Mouse (Mus musculus): ENCODE data around the gene Glud1.
A peak's percentile ranks its signal among the peaks of the same experiment; 100 is the strongest.

Gene Glud1

DNA sequence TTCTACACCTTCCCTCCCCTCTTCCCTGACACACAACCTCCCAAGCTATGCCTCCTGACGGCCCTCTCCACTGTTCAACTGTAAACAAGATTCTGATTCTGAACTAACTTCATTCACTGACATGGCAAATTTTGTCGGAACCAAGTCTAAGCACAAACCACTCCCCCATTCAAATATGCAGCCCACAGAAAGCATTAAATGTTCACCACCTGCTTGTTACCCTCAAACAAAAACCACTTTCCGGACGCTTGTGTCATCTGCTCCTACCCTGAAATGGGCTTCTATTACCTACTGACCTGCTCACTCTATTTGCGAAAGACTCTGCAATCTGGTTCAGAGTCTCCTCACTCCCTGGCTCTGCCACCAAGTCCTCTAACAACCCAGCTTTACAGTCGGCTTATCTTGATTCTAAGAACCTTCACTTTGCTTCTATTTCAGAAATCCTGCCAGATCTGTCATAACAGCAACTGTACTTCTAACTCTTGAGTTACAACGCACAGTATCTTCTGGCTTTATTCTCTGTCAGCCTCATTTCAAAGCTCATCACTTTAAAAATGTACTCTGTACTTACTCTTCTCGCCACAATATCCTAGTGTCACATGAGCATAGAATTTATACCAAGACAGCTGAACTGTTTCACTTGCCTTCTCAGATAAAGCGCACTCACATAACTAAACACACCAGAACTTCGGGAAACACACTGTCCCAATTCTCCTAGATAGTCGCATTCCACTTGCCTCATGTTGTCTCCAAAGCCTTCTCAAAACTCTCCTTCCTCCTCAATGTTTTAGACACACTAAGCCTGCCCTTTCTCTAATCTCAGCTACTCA, 11.4 kb upstream of the Glud1 start:
- peak; percentile 29; the same call in 1 of the 2 replicates for TF ChIP-seq GATA4 (IDR thresholded peaks at IDR 0.05; ENCODE audit: insufficient replicate concordance, low read length)

DNA sequence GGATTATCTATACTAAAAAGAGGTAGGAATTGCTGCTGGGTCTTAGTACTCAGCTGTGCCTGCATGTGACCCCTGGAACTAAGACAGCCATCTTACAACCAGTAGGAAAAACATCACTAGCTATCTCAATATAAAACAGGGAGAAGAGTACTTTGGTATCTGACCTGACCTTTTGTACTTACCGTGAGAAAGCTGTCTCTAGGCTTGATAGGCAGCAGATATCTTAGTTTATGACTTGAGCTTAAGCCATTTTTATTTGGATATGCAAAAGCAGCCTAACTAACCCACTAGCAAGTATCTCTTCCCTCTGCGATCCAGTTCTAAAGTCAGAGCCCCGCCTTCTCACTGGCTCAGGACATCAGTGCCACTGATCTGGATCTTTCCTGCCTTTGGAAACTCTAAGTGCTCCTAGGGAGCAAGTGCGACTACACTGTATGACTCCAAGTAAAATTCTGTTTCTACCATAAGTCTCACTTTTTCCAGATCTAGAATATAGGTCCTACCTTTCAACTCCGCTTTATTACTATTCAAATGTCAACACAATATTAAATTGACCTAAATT, 7.8 kb upstream of the Glud1 start:
- peak; percentile 64; the same call in 1 of the 2 replicates for TF ChIP-seq GATA4 (IDR thresholded peaks at IDR 0.05; ENCODE audit: insufficient replicate concordance, low read length)

DNA sequence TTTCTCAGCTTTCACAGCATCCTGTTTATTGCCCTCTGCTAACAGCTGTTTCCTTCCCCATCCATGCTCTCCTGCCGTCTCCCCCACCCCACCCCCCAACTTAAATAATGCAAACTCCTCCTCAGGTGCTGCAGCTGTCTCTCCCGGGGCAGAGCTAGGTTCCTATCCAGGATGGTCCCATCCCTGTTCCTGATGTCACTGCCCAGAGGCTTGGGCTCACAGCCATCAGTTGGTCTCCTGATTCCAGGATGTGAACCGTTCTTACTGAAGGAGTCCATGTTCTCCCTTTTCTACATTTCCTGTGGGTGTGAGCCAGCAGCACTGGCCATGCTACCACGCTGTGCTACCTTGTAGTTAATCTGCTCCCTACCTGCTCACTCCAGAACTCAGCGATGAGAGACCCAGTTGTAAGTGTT, 7.3 kb upstream of the Glud1 start:
- no peak for TF ChIP-seq GATA4 (IDR thresholded peaks at IDR 0.05; ENCODE audit: insufficient replicate concordance, low read length)

DNA sequence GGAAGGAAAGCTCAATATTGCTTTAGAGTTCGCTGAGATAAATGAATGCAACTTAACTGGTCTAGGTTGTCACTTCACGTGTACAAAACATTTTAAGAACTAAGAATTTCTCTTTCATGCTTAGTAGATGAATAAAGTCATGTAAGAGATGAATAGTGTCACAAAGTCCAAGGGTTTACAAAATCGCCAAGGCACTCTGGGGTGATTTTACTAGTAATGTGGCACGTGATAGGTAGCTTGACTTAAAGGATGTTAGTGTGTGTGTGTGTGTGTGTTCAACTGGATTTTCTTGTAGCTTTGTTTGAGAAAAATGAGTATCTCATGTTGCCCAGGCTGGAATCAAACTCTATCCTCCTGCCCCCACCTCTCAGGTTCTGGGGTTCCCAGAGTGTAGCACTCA, 1.3 kb upstream of the Glud1 start:
- TF ChIP-seq GATA4 (IDR thresholded peaks at IDR 0.05; ENCODE audit: insufficient replicate concordance, low read length), result no peak

DNA sequence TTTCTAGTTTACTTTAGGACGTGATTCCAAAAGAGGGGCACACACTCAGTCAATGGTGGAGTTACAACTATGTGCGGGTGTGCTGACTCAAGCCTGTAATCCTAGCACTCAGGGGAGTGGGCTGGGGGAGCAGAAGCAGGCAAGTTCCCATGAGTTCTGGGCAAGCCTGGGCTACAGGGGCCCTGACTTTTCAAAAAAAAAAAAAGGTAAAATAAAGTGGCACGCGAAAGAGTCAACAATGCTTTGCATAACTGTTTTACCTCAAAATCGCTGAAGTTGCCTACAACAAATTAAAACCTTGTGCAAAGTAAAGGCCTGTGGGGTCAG, 657 bp upstream of the Glud1 start:
- TF ChIP-seq GATA4 (IDR thresholded peaks at IDR 0.05; ENCODE audit: insufficient replicate concordance, low read length), result no peak

DNA sequence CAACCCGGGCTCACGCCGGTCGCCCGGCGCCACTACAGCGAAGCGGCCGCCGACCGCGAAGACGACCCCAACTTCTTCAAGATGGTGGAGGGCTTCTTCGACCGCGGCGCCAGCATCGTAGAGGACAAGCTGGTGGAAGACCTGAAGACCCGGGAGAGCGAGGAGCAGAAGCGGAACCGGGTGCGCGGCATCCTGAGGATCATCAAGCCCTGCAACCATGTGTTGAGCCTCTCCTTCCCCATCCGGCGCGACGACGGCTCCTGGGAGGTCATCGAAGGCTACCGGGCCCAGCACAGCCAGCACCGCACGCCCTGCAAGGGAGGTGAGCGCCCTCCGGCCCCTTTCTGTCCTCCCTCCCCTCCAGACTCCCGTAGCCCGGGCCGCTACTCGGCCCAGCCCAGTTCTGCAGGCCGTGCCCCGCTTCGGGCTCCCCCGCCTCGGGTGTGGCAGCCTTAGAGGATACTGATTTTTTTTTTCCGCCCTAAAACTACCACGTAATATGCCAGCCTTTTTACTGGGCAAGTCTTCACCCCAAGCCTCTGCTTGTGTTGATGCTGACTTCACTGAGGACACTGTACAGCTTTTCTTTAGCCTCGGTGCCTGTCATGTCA, 599 bp downstream of the Glud1 start:
- TF ChIP-seq GATA4 (IDR thresholded peaks at IDR 0.05; ENCODE audit: insufficient replicate concordance, low read length), result no peak

DNA sequence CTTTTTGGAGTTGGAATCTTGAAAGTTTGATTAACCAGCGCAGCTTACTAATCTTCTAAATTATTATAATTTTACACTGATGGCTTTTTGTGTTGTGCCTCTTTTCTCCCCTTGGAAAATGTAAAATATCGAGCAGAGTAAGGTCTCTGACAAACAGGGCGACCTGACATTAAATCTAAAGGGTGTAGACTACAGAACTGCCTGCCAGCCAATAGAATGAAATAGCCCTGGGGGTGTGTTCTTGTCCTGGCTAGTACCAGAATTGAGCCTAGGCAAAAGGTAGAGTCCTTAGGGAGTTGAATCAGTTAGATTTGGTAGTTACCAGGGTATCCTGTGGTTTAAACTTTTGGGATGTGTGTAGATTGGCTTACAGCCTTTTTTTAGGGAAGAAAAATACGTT, 1.2 kb downstream of the Glud1 start:
- TF ChIP-seq GATA4 (IDR thresholded peaks at IDR 0.05; ENCODE audit: insufficient replicate concordance, low read length), result no peak

DNA sequence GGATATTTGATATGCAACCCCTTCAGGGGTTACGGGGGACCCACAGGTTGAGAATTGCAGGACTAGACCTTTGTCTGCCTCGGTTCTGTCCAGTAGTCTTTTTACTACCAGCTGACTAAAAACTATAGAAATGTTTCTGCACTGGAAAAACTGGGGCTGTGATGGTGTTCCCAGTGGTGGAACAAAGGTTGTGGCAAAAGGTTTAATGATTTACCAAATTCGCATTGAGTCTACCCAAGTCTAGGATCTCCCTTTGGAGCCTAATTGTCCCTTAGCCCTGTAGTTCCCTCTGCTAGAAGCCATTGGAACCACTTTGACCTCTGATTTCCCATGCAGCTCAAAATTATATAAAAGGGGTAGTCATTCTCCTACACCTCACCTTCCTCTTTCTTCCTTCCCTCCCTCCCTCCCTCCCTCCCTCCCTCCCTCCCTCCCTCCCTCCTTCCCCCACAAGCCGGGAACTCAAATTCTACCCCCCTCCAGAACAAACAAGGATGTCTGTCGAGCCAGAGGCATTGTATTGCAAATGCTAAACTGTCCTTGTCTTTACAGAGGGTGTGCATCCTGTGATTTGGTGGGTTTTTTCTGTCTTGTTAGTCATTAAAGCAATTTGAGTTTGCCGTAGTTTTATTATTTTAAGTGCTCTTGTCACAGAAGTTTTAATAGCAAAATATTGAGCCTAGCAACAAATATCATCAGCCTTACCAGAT, 2.0 kb downstream of the Glud1 start:
- no peak for TF ChIP-seq GATA4 (IDR thresholded peaks at IDR 0.05; ENCODE audit: insufficient replicate concordance, low read length)

DNA sequence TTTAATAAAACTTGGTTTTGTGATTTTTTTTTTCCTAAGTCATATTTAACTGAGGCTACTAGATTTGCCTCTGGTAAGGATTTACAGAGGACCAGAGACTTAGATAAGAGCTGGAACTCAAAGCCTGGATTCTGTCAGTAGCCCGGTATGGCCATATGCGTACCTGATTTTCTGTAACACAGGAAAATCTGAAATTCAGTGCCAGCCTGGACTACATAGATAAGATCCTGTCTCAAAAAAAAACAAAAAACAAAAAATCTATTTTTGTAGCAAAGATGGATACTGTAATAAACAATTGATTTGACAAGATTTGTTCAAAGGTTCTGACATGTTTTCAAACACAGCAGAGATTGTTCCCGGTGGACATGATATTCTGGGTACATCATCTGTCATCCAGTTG, 3.1 kb downstream of the Glud1 start:
- no peak for TF ChIP-seq GATA4 (IDR thresholded peaks at IDR 0.05; ENCODE audit: insufficient replicate concordance, low read length)

DNA sequence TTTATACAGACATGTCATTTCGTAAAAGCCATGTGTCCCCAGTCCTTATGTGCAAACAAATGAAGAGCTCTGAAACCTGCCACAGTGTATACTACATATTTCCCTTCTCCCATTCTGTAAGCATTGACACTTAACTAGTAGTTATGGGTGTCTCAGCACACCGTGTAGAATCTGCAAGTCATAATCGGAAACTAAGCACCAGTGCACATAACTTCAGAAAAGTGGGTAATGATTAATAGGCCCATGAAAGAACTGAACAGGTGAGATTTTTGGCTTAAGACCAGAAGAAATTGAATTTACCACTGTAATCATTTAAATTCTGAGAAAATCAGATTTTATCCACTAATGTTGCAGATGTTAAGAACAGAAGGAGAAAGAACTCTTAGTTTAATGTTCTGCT, 4.3 kb downstream of the Glud1 start:
- no peak for TF ChIP-seq GATA4 (IDR thresholded peaks at IDR 0.05; ENCODE audit: insufficient replicate concordance, low read length)

DNA sequence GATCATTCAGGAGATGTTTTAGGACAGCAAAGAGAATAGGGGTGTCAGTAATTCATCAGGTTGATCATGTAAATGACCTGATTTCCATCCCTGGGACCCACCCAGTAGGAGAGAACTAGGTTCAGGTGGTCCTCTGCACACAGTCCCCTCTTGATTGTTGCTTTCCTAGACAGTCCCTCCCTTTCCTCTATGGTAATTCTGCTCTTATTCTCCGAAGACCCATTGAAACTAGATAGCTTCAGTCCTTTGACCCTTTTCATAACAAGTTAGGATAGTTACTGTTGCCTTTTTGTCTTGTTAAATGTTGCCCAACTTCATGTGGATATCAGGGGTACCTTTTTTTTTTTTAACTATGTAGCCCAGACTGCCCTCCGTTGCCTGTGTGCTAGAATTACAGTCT, 5.8 kb downstream of the Glud1 start:
- no peak for TF ChIP-seq GATA4 (IDR thresholded peaks at IDR 0.05; ENCODE audit: insufficient replicate concordance, low read length)

DNA sequence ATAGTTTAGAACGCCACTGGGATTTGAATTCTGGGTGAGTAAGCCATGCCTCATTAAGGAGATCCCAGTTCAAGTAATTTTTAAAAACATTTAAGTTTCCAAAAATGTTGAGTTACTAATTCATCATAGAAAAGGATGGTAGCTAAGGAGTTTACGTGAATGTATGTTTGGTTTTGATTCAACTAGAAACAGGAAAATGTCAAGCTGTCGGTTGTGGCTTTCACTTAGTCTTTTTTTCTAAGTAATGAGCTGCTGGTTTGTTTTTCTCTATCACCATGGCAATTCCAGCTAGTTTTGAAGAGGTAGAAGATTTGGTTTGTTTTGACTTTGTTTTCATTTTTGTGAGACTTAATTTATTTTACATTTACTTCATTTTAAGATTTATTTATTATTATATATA, 6.9 kb downstream of the Glud1 start:
- TF ChIP-seq GATA4 (IDR thresholded peaks at IDR 0.05; ENCODE audit: insufficient replicate concordance, low read length), result no peak

DNA sequence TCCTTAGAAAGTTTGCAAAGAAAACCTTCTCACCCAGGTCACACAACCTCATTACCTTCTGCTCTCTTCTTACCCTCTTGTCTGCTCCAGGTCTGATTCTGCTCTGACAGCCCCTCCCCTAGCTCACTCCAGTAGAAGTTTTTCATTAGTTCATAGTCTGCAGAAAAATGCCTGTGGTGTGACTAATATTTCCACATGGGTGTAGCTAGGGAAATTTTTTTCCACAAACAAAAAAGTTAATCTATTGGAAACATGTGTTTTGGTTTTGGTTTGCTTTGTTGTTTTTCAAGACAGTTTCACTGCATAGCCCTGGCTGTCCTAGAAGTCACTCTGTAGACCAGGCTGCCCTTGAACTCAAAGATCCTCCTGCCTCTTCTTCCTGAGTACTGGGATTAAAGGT, 7.6 kb downstream of the Glud1 start:
- TF ChIP-seq GATA4 (IDR thresholded peaks at IDR 0.05; ENCODE audit: insufficient replicate concordance, low read length), result no peak

DNA sequence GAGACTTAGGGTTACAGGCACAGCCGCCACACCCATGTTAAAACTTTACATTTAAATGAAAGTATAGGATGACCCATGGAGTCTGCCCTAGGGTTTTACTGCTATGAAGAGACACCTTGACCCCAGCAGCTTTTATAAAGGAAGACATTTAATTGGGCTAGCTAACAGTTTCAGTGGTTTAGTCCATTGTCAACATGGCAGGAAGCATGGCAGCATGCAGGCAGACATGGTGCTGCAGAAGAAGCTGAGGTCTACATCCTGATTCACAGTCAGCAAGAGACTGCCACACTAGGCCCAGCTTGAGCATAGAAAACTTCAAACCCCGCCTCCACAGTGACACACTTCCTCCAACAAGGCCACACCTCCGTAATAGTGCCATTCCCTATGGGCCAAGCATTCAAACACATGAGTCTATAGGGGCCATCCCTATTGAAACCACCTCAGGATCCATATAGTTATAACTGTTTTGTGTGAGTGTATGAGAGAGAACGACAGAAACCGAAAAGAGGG, 13.1 kb downstream of the Glud1 start:
- TF ChIP-seq GATA4 (IDR thresholded peaks at IDR 0.05; ENCODE audit: insufficient replicate concordance, low read length), result no peak

DNA sequence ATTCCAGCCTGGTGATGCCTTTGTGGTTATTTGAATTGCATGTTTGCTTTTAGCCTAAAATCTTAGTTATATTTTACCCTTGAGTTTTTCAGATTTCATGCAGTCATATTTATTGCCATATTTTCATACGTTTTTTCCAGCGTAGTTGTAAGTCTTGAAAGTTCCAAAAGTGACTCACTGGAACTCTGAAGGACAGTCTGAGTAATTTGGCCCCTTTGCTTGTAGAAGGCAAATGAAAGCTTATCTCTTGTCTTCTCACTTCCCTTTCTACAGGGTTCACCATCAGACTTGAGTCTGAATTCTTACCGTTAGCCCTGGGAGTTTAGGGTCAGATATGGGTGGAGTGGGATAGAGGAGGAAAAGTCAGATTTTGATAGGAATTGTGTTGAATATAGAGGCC, 16.1 kb downstream of the Glud1 start:
- TF ChIP-seq GATA4 (IDR thresholded peaks at IDR 0.05; ENCODE audit: insufficient replicate concordance, low read length), result no peak

DNA sequence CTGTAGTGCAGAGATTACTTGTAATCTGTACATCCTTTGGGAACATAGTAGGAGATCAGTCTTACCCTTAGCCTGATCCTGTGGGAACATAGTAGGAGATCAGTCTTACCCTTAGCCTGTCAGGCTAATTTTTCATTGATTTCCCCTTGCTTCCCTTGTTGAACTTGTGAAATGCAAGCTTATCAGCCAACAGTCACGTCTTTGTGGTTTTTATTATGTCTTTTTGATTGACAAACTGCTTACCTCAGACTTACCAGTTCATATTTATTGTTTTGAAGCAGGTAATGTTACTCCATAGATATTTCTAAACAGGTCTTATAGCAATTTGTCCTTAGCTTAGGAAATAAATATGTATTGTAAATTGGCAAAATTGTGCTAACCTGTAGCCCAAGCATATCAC, 17.1 kb downstream of the Glud1 start:
- TF ChIP-seq GATA4 (IDR thresholded peaks at IDR 0.05; ENCODE audit: insufficient replicate concordance, low read length), result no peak
